Mouse (Mus musculus): Measurements from ENCODE around the gene Zdhhc21.

Zdhhc21 gene

GRCm38 (mm10) chr4:82762430-82763119 is 97.2 kb downstream of the Zdhhc21 start:
- no peak for DNase-seq

GRCm38 (mm10) chr4:82756295-82756626 is 103.5 kb downstream of the Zdhhc21 start:
- no peak for DNase-seq

DNA sequence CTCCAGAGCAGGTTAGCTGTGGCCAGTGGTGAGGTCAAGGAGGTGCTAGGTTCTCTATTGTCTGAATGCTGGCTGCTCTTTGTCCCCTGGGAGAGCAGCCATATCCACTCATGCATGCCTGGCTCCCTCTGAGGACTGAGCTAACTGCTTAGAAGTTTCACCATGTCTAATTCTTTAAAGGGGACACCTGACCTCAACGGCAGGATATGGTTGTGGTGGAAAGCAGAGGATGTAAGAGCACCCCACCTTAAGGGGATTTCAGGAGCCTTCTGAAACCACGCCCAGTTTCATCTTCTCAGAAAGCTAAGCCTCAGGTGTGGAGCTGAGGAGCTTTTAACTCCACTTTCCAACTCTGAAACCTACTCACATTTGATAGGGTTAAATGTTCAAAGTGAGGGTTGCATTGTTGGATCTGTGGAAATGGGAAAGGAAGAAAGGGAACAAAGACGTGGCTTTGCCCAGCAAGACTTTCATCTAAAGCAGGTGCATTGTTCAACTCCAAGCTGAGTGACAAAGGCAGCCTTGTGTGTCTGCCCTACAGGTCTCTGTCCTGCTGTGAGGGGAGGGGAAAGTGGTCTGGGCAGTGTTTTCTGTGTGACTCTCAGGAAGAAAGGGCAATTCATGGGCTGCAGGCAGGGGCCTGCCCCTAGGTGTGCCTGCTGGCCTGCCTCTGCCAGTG is 104.0 kb downstream of the Zdhhc21 start:
- no peak for DNase-seq

All from lung, adult 18-20 months (tissue).